Mouse (Mus musculus) urinary bladder, adult 18-20 months (tissue): ENCODE data around the gene Ddx42.
"Not testable (repeated sequence)": the region's sequence is repeated elsewhere in the genome, so short reads cannot be mapped to it uniquely, and the experiment has no call there.

ENCODE experiments used
- DNase-seq, 2 experiments: peaks; one replicate each; pipeline ENCODE4 v3.0.0; 2022; ENCODE audit warnings: low spot score in 2 of 2, mixed read lengths in 2 of 2

Gene Ddx42

DNA sequence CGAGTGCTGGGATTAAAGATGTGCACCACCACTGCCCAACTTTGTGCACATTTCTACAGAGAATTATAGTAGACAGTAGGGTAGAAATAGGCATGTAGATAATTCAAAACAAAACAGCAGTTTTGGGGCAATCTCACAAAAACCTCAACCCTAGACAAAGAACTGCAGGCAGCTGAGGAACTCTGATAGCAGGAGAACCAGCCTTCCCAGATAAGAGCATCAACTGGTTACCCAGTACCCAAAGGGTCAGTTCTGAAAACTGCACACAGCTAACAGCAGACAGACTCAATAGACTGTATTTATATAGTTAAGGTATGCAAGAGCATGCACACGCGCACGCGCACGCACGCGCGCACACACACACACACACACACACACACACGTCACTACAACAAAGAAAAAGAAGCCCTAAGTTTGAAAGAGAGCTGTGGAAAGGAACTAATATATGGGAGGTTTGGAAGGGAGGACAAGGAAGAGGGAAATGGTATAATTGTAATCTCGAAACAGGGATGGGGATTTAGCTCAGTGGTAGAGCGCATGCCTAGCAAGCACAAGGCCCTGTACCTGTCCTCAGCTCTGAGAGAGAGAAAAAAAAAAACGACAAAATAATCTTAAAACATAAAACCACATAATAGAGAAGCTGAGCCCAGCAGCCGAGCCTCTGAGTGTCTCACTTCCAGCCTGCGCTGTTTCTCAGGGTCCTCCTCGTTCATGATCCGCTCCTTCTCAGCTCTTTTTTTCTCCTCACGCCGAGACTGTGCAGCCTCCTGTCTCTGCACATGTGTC, 15.2 kb upstream of the Ddx42 start:
- DNase-seq, result no peak

DNA sequence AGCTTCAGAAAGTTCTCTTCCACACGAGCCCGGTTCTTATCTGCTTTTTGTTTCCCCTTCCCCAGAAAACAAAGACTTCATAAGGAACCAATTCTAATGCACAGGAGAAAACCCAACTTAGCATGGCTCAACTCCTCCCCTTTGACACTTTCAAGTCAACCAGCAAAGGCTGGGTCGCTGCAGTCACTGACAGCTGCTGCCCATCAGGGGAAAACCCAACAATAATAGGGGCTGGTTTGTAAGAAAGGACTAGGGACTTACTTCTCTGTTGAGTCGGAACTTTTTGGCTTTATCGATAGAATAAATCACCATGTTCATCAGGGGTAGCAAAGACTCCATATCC, 14.6 kb upstream of the Ddx42 start, which contains the start of gene Strada:
TSS of gene Strada (minus strand) at position 46 of the 343 bp plus-strand sequence.
- DNase-seq, result no peak

DNA sequence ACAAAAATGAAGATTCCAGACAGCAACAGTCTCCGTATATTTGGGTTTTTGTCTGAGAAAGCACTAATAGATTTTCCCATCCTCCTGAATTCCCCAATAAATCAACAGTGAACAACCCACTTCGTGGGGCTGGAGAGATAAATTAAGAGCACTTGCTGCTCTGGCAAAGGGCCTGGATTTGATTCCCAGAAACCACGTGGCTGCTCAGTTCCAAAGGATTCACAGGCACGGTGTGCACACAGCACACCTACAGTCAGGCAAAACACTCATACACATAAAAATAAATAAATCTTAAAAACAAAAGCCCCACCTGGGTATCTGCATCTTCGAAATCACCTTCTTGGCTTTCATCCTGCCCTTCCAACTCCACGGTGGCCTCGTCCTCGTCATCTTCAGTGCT, 4.0 kb upstream of the Ddx42 start:
- no peak for DNase-seq

DNA sequence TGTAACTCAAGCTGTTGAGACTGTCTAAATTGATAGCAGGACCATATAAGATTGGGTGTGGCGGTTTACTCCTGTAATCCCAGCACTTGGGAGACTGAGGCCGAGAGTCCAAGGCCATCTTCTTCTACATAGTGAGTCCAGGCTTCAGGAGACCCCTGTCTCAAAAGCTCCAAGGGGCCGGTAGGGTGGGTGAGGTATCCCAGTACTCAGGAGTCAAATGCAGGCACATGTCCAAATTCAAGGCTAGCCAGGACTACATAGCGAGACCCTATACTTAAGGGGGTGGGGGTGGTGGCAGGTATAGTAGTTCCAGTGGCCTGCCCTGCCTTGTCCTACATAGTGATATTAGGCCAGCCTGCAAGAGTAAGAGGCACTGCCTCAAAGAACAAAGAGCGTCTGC, 1.9 kb upstream of the Ddx42 start:
- no peak for DNase-seq

DNA sequence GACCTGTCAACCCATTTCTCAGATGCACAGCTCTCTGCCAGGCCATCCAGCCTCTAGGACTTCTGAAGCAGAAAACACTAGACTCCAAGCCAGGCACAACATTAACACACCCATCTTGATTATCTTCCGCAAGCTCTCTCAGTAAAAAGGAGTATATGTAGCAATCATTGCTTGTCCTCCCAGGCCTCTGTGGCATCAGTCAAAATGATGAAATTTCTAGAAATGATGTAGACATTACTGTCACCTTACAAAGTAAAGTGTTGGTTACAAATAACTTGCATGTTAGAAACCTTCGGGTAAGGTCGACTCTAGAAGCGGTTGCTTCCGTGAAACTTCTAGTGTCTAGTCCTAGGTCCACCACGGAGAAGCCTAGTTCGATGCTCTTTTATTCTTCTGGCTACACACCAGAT, 1.3 kb upstream of the Ddx42 start:
- no peak for DNase-seq

DNA sequence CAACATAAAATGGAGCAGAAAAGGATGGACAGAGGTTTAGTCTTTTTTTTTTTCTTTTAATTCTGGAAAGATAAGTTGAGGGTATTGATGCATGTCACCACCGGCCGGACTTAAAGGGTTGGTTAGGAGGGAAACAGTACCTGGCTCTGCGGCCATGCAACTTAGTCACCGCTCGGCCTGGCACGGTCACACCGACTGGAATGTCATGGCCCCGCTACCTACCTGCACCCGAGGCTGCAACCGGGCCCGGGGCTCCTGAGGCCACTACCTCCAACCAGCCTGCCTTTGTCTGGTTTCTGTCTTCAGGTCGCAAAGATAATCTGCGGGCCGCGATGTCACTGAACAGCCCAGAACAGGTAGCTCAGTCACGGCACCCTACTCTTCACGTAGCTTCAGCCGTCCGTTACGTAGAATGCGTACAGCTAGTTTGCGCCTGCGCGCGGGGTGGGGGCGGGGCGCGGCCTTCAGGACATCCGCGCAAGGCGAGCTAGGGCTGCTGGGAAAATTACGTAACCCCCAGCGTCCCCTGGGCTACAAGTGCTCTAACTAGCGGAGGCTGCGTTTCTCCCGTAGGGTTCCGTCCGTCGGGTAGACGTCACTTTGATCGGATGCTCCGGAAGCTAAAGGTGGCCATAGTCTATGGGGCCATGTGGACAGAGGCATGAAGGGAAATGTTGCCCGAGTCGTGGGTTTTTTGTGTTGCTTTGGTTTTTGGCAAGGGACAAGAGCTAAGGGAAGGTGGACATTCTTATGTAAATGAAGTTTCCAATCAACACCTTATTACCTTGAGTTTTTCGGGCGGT, 598 bp upstream of the Ddx42 start, which contains the start of gene Ccdc47:
TSS of gene Ccdc47 (minus strand) at position 418 of the 803 bp plus-strand sequence.
- DNase-seq, result peak; percentile 81 to 95

DNA sequence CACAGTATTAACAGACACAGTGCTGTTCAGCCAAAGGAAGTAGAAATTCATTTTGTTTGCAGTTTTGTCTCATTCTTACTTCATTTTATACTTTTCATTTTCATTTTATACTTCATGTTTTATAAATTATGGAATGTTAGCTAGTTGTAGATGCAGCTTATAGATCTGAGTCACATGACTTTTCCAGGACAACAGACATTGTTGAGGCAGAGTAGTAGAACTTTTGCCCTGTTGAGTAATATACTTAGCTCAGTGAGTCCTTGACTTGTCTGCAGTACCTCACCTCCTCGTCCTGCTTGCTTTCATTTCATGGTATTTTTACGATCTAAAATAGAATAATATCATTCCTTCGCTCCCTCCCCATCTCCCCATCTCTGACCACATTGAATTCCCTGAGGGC, 3.9 kb downstream of the Ddx42 start:
- no peak for DNase-seq

DNA sequence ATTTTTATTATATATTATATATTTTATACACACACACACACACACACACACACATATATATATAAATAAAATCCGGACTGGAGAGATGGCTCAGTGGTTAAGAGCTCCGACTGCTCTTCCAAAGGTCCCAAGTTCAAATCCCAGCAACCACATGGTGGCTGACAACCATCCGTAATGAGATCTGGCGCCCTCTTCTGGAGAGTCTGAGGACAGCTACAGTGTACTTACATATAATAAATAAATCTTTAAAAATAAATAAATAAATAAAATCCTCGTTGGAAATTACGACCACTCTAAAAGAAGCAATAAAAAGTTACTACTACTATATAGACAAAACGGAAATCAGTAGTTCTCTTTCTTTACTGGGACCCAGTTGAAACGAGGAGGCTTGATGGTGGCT, 17.3 kb downstream of the Ddx42 start:
- DNase-seq, result not testable (repeated sequence)

DNA sequence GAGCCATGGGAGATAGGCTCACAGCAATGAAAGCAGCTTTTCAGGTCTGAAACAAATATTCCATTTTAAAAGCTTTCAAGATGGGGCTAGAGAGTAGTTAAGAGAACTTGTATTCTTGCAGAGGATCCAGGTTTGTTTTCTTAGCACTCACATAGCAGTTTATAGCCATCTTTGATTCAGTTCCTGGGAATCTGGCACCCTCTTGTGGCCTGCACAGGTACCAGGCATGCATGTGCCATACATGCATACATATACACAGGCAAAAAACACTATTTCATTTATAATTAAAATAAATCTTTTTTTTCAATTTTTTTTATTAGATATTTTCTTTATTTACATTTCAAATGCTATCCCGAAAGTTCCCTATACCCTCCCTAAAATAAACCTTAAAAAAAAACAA, 30.1 kb downstream of the Ddx42 start:
- no peak for DNase-seq

DNA sequence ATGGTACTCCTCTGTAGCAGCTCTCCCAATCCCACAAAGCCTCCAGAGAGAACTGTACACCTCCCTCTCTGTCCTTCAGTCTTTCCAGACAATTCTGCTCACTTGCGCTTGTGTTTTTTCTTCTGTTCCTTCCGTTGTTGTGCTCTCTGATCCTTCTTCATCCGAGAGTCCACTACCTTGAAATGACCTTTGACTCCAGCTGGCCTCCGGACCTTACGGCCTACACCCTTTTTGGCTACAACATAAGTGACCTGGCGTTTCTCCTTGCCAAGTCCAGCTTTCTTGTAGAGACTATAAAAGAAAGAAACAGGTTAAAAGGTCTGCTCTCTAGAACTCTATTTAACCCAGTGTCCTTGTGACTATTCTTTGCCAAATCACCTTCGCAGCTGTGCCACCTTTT, 32.6 kb downstream of the Ddx42 start:
- DNase-seq, result no peak

DNA sequence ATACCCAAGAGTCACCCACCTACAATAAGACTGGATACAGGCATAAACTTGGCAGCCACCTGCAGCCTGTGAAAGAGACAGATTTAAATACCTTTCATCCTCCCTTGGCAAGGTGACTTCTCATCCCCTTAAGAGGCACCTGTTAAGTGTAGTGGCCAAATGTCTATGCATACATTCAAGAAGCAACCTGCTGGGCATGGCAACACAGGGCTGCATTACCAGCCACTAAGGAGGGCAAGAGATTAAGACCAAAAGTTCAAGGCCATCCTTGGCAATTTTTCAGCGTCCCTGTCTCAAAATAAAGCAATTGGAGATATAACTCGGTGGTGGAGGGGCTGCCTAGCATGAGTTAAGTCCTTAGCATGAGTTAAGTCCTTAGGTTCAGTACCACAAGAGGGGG, 38.0 kb downstream of the Ddx42 start:
- DNase-seq, result no peak

DNA sequence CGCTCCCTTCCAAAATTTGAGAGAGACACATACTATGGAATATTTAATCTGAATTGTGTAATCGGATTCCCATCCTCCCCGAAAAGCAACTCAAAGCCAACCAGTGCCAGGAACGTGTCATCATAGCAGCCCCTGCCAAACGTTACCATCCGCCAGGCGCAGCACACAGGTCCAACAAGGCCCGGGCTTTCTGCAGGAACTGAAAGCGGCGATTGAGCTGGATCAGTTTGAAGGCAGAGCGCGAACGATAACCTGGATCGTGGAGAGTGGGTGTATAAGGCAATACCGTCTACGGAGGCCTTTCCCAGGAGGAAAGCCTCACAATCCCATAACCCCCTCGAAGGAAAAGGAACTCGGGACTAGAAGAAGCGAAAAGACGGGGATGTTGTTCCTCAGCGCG, 38.4 kb downstream of the Ddx42 start:
- DNase-seq, result no peak

DNA sequence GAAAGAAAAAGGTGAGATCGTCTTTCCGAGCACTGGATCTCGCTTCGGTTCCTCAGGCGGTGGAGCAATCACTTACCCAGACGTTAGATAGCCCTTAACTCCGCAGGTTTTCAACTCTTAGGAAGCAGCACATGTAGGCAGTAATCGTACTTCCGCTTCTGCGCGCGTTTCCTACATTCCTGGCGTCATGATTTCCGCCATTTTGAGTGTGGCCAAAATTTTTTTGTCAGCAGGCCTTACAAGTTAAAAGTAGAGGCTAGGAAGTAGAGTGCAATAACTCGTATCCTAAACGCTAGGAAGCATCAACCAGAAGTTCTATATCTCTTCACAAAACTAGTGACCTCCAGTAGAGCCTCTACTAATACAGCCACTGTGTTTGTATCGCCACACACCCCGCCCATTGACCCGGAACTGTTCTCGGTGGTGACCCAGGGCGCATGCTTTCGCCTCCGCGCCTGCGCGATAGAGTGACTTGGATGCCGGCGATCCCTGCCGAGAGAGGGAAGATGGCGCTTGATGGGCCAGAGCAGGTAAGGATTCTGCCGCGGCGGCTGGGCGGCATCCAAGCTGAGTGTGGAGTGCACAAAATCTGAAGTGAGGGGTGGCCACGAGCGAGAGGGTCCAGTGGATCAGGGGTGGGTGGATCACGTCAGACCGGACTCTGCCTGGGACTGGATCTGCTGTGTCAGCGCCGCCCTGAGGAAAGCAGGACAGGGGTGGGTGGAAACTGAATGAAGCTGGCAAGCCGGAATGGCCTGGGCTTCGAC, 39.1 kb downstream of the Ddx42 start, which contains the start of the genes Ftsj3 and Psmc5:
TSS of gene Ftsj3 (minus strand) at position 395 of the 767 bp plus-strand sequence.
TSS of gene Psmc5 (plus strand) at position 470 of the 767 bp plus-strand sequence.
- DNase-seq, result peak; percentile 96 to 97

DNA sequence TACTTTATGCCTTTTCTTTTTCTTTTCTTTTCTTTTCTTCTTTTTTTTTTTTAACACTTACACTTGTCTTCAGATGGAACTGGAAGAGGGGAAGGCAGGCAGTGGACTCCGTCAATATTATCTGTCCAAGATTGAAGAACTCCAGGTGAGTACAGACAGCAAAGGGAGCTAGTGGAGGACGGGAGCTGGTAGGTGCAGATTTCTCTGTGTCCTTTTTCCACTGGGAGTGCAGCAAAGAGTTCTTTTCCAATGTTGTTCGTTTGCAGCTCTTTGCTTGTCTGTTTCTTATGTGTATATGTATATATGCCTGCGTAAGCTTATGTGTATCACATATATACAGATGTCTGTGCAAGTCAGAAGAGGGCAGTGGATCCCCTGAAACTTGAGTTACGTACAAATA, 40.0 kb downstream of the Ddx42 start:
- no peak for DNase-seq

DNA sequence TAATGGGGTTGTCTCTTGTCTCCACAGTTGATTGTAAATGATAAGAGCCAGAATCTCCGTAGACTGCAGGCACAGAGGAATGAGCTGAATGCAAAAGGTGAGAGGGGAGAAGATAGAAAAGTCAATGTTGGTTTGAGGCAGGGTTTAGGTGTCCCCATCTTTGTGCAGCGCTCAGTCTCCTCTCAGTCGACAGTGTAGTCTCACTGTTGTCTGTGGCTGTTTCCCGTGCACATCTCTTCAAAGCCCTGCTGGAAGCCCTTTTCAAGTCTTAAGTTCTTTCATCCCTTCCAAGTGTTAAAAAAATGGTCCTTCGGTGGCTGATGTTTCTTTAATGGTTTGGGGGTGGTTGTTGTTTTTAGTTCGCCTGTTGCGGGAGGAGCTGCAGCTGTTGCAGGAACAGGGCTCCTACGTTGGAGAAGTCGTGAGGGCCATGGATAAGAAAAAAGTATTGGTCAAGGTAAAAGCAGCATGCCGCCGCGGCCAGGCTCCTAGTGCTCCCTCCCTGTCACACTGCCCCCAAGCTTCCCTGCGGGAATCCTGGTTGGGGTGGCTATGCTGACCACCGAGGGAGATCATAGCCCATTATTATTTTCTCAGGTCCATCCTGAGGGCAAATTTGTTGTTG, 44.2 kb downstream of the Ddx42 start:
- no peak for DNase-seq

DNA sequence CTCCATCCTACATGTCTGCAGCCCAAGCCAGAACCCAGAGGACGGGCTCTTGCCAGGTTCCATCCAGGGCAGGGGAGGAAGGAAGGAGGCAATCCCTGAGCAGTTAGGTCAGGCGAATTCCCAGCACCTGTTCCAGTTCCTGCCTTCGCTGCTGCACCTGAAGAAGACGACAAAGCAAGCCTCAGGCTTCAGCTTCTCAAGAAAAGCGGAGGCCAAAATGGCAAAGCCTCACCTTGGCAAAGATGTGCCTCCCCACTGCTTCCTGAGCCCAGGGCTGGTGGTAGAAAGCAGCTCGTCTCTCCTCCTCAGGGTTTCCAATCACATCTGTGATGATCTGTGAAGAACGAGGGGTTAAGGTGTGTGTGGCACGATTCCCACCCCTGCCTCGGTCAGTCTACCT, 47.2 kb downstream of the Ddx42 start:
- DNase-seq, result no peak

DNA sequence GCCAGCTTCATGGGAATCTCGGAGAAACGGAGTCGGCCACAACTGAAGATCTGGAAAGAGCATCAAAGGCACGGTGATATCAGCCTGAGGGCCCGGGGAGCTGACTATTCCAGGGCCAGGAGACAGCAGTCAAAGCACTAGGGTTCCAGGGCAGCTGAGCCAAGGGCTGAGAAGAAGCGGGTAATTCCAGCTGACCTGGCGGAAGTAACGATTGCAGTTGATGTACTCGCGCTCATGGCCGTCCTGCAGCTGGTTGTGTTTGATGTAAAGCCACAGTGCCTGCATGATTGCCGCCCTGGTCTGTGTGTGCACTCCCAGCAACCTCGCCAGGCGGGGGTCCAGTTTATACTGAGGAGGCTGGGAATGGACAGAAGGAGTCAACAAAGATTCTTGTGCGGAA, 48.3 kb downstream of the Ddx42 start:
- DNase-seq, result no peak

DNA sequence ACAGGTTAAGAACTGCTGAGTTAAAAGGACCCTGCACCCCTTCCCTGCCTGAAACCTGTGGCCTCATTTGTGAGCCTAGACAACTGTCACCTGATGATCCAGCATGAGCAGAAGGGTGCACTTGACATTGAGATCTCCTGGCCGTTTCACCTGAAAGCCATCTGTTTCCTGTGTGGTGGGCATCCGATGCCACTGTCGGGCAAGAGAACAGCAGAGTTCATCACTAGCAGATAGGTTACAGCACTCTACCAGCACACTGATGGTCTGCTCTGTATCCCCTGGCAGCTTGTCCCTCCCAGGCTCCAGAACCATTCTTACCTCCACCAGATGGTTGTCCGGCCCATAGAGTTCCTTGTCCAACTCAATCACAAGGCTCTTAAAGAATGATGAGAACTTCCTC, 48.8 kb downstream of the Ddx42 start:
- DNase-seq, result no peak

DNA sequence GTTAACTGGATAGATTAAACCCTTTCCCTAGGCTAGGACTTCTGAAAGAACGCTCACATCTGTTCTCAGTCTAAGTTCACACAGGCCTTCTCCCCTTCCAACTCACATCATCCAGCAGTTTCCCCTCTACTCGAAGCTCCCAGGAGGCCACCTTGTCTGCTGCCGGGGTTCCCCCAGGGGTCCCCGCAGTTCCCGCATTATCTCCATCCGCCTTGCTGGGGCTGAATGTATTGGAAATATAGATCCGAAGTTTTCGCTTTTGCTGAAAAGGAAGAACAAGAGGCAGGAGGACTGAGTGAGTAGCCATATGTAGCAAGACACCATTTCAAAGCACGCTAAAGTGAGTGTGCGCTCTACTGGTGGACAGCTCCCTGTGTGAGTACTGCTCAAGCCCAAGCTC, 49.7 kb downstream of the Ddx42 start:
- no peak for DNase-seq

DNA sequence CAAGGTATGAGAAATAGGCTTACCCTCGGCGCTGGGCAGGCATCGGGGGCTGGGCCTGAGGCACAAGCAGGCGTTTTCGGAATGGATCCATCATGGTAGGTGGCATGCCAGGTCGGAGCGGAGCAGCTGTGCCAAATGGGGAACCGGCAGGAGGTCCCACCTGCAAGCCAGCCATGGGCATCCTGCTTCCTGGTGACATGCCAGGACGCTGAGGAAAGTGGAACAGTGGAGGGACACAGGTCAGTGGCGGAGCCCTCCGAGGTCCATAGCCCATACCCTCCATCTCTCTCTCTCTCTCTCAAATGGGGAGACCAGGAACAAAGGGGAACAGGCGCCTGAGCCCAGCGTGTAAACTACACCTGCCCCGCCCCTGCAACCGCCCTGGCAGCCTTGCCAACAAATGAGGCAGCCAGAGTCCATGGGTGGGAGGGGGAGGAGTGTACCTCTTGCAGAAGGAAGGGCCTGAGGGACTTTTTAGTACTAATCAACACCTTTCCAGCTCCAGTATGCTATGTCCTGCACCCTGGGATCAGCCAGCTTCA, 50.7 kb downstream of the Ddx42 start:
- DNase-seq, result peak; percentile 62 to 78

DNA sequence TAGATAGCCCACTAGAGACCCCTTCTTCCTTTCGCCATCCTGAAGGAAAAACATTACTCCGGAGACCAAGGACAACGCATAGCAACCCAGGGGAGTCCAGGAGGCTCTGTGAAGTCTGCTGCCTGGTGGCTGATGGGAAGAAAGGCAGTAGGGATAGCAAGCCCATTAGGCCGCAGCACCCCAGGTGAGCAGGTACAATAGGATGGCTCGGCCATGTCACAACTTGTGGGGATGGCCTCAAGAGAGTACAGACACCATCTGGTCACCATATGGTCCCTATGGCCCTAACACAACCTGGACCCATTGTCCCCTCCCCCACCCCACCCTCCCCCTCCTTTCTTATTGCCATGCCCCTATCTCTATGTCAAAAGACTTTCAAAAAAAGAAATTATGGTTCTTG, 51.1 kb downstream of the Ddx42 start:
- DNase-seq, result no peak
